Mouse (Mus musculus) kidney, adult 2 months (tissue): ENCODE results near the gene Hyls1.

ENCODE experiments used
- CTCF ChIP-seq: fragments of 200-500 bp; conservative IDR thresholded peaks from 2 replicates; pipeline ENCODE4 v1.5.1; 2011; ENCODE audit warnings: low read depth, mild to moderate bottlenecking, control low read depth, low read length, moderate library complexity, mixed read lengths; ENCODE audit not compliant: insufficient read depth, insufficient read length
- POLR2A ChIP-seq: fragments of 200-500 bp; IDR thresholded peaks from one replicate; pipeline ENCODE4 v1.6.1; 2011; ENCODE audit warnings: low read depth, low read length, control low read depth

DNA sequence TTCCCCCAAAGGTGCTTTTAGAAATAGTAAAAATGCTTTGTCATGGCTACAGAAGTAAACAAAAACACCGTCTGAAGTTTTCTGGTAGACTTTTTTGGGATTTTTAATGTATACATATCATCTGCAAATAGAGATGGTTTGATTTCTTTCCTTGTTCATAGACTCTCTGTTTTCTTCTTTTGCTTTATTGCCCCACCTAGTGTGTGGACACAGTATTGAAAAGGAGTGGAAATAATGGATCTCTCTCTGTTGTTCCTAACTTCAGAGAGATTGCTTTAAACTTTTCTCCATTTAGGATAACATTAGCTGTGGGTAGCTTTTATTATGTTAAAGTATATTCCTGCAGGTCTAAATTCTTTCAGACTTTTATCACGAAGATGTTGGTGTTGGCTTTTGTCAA is 43.8 kb upstream of the Hyls1 start:
- no peak for TF ChIP-seq CTCF
- no peak for TF ChIP-seq POLR2A
